Mouse (Mus musculus): Measurements from ENCODE around the gene Sdr9c7.

DNA sequence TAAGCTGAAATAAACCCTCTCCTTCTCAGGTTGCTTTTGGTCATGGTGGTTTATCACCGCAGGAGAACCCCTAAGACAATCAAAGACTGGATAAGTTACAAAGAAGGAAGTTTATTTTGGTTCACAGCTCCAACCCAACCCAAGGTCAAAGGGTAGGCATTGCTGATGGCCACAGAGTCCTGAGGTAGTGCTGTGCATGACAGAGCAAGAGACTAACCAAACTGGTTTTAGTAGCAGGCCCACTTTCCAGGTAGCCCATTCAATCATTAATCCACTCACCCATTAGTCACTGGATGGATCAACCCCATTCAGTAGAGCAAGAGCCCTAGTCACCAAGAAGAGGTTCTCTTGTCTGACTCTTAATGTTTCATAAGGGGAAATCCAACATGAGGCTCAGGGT, 23.9 kb downstream of the Sdr9c7 start:
- TF ChIP-seq CTCF (IDR thresholded peaks at IDR 0.05; ENCODE audit: low read depth) (no peak), EP300 (IDR thresholded peaks at IDR 0.05; ENCODE audit: low read depth) (no peak)
